Mouse (Mus musculus) G1E (cell line): ENCODE measurements around the gene Hoxd10.

Experiments used
- CTCF ChIP-seq: IDR thresholded peaks from 2 replicates; pipeline ENCODE4 v1.5.1; 2012; ENCODE audit warnings: low read depth, low read length, inconsistent platforms, mixed read lengths
- POLR2AphosphoS5 ChIP-seq: IDR thresholded peaks from 2 replicates; pipeline ENCODE4 v1.6.1; 2012; ENCODE audit warnings: low read depth, low read length, inconsistent platforms; ENCODE audit not compliant: insufficient replicate concordance
- TAL1 ChIP-seq: conservative IDR thresholded peaks from 2 replicates; pipeline ENCODE4 v1.6.1; 2012; ENCODE audit warnings: low read depth, low read length, inconsistent platforms, mixed read lengths

GRCm38 (mm10) chr2:74659507-74660005, 32.2 kb upstream of the Hoxd10 start, which contains the start of gene Evx2:
- TF ChIP-seq CTCF (no peak), TAL1 (no peak), POLR2AphosphoS5 (no peak)
